In genomic region chr16:95720532-95720931, GRCm38 (mm10) we compare ENCODE assay signal across 27 mouse cellular contexts. TPM values are rescaled to one million over a fixed set of nuclear protein-coding genes. Genes with fewer than 3 reads are reported as not detected.
A peak's percentile ranks its signal among the peaks of the same experiment; 100 is the strongest.
DNase-seq lines count a peak whose midpoint lies in the region; ATAC-seq and TF ChIP-seq lines count a peak whose summit lies in the region.
"Had no signal": no experiment of that assay in that cellular context is flagged by ENCODE, and none has a peak within 500 bp of the region (broad histone marks: within the 10 kb centered on the region; RNA-seq: fewer than 3 reads in every experiment).

No protein-coding gene starts in this region.

- H3K27ac ChIP-seq in forebrain, embryonic 11.5 days (ENCODE audit: low read depth, low read length) = no peak overlapping the region
- no peak overlapping the region for H3K27ac ChIP-seq in forebrain, embryonic 10.5 days
- H3K27ac ChIP-seq in liver, postnatal 0 days (ENCODE audit: low read depth) = peak overlapping the region; percentile 35
- no peak overlapping the region for H3K27ac ChIP-seq in liver, embryonic 12.5 days
- H3K27ac ChIP-seq: gastrocnemius, adult 2 months; heart, embryonic 10.5 days; heart, embryonic 13.5 days; hindbrain, embryonic 14.5 days had no signal

- peak; percentile 19 for DNase-seq in forebrain, embryonic 11.5 days (ENCODE audit: low spot score)
- no peak for DNase-seq in forebrain, embryonic 10.5 days (ENCODE audit: extremely low spot score, low spot score)
- no peak for DNase-seq in liver, postnatal 0 days
- no peak for DNase-seq in neural tube, embryonic 10.5 days (ENCODE audit: extremely low spot score, low spot score)
- DNase-seq: adrenal gland, postnatal 10 days; B cell, adult 2 months; cerebellum, adult 11-12 months; cerebellum, adult 8-10 months; cerebellum, postnatal 10 days; cerebellum, postnatal 36 days; embryo, embryonic 11 days; forebrain, postnatal 0 days; gastrocnemius, adult 2 months; gastrocnemius, postnatal 14 days; heart, adult 18-20 months; heart, postnatal 14 days; heart, postnatal 4 days had no signal

- no peak overlapping the region for H3ac ChIP-seq in myocyte (ENCODE audit: control insufficient read depth, insufficient read length)

- no peak overlapping the region for H3K4me3 ChIP-seq in forebrain, embryonic 11.5 days (ENCODE audit: low read depth, low read length)
- H3K4me3 ChIP-seq in forebrain, embryonic 10.5 days = no peak overlapping the region
- no peak overlapping the region for H3K4me3 ChIP-seq in liver, postnatal 0 days (ENCODE audit: low read depth, low read length)
- H3K4me3 ChIP-seq in liver, embryonic 12.5 days = no peak overlapping the region
- no peak overlapping the region for H3K4me3 ChIP-seq in myocyte
- H3K4me3 ChIP-seq: erythroblast, embryonic 14.5 days; gastrocnemius, adult 2 months; heart, embryonic 10.5 days; heart, embryonic 13.5 days had no signal

- no peak overlapping the region for H3K9ac ChIP-seq in forebrain, embryonic 11.5 days (ENCODE audit: low read length)
- no peak overlapping the region for H3K9ac ChIP-seq in liver, postnatal 0 days (replicated peaks)
- H3K9ac ChIP-seq in liver, embryonic 12.5 days = no peak overlapping the region
- H3K9ac ChIP-seq: forebrain, postnatal 0 days; heart, embryonic 13.5 days; hindbrain, embryonic 14.5 days had no signal

- no peak for TF ChIP-seq CTCF in liver, postnatal 0 days (IDR thresholded peaks at IDR 0.05; ENCODE audit: low read depth)

- H3K36me3 ChIP-seq in forebrain, embryonic 11.5 days (ENCODE audit: control insufficient read depth, insufficient read depth, low read length) = peaks cover 2% of the 10 kb centered on the region; the same call in 1 of the 2 replicates
- peaks cover 63% of the 10 kb centered on the region for H3K36me3 ChIP-seq in forebrain, embryonic 10.5 days (replicated peaks)
- peaks cover 53% of the 10 kb centered on the region for H3K36me3 ChIP-seq in liver, postnatal 0 days (replicated peaks; ENCODE audit: insufficient read depth, low read length)
- H3K36me3 ChIP-seq in liver, embryonic 12.5 days = peaks cover 64% of the 10 kb centered on the region
- H3K36me3 ChIP-seq in myocyte (ENCODE audit: control insufficient read depth, insufficient read depth) = peaks cover 65% of the 10 kb centered on the region

- TF ChIP-seq EP300 in liver, postnatal 0 days (IDR thresholded peaks at IDR 0.05; ENCODE audit: low read depth) = no peak

- no peaks in the 10 kb centered on the region for H3K9me3 ChIP-seq in forebrain, embryonic 11.5 days (ENCODE audit: control insufficient read depth, low read length)
- peaks cover 12% of the 10 kb centered on the region for H3K9me3 ChIP-seq in forebrain, embryonic 10.5 days
- no peaks in the 10 kb centered on the region for H3K9me3 ChIP-seq in liver, postnatal 0 days (ENCODE audit: low read length)
- no peaks in the 10 kb centered on the region for H3K9me3 ChIP-seq in liver, embryonic 12.5 days (replicated peaks)
- H3K9me3 ChIP-seq: heart, embryonic 10.5 days had no signal

- H3K79me2 ChIP-seq in myocyte (ENCODE audit: control insufficient read depth, insufficient read depth) = no peaks in the 10 kb centered on the region

- H3K27me3 ChIP-seq in forebrain, embryonic 11.5 days (ENCODE audit: control insufficient read depth, insufficient read depth, low read length) = no peaks in the 10 kb centered on the region
- no peaks in the 10 kb centered on the region for H3K27me3 ChIP-seq in forebrain, embryonic 10.5 days (ENCODE audit: poor library complexity, severe bottlenecking)
- H3K27me3 ChIP-seq in liver, postnatal 0 days (ENCODE audit: insufficient read depth, low read length) = no peaks in the 10 kb centered on the region
- H3K27me3 ChIP-seq in liver, embryonic 12.5 days (replicated peaks) = no peaks in the 10 kb centered on the region
- no peaks in the 10 kb centered on the region for H3K27me3 ChIP-seq in myocyte (ENCODE audit: control insufficient read depth, insufficient read depth, insufficient read length)
- H3K27me3 ChIP-seq: CH12.LX; heart, embryonic 13.5 days; Patski had no signal

- no peak for ATAC-seq in forebrain, embryonic 11.5 days (replicated peaks; ENCODE audit: low FRiP score)
- ATAC-seq in liver, postnatal 0 days = peak; percentile 64
- no peak for ATAC-seq in liver, embryonic 12.5 days
- ATAC-seq: forebrain, embryonic 14.5 days; forebrain, postnatal 0 days; intestine, postnatal 0 days; Patski had no signal

- TF ChIP-seq POLR2A in myocyte (IDR thresholded peaks at IDR 0.05; ENCODE audit: insufficient read length, low read depth) = peak; percentile 39

- H3K4me2 ChIP-seq in forebrain, embryonic 11.5 days (ENCODE audit: low read depth, low read length, severe bottlenecking) = no peak overlapping the region
- H3K4me2 ChIP-seq in liver, postnatal 0 days (ENCODE audit: low read depth, low read length) = no peak overlapping the region
- H3K4me2 ChIP-seq in liver, embryonic 12.5 days = no peak overlapping the region
- no peak overlapping the region for H3K4me2 ChIP-seq in myocyte (ENCODE audit: low read depth)
- H3K4me2 ChIP-seq: heart, embryonic 13.5 days; hindbrain, embryonic 14.5 days had no signal

- H3K4me1 ChIP-seq in forebrain, embryonic 11.5 days (replicated peaks; ENCODE audit: control insufficient read depth, insufficient read depth, low read length) = no peaks in the 10 kb centered on the region
- no peaks in the 10 kb centered on the region for H3K4me1 ChIP-seq in forebrain, embryonic 10.5 days
- H3K4me1 ChIP-seq in liver, postnatal 0 days (ENCODE audit: insufficient read depth) = no peaks in the 10 kb centered on the region
- no peaks in the 10 kb centered on the region for H3K4me1 ChIP-seq in liver, embryonic 12.5 days
- H3K4me1 ChIP-seq: heart, embryonic 10.5 days; heart, embryonic 13.5 days had no signal

- WGBS in forebrain, embryonic 11.5 days = 93% methylated on average over 8 of the region's 8 CpGs
- WGBS in forebrain, embryonic 10.5 days = 95% methylated on average over 8 of the region's 8 CpGs
- 84% methylated on average over 8 of the region's 8 CpGs for WGBS in liver, postnatal 0 days (ENCODE audit: insufficient replicate concordance)
- WGBS in liver, embryonic 12.5 days (ENCODE audit: insufficient replicate concordance) = 84% methylated on average over 8 of the region's 8 CpGs

TF ChIP-seq in myocyte, 11 proteins besides CTCF, POLR2A, EP300 and RAD21:
- no peak for TF ChIP-seq MYOD1 (IDR thresholded peaks at IDR 0.05; ENCODE audit: control insufficient read depth in 1 of 3, insufficient read length in 2 of 3, low read depth in 2 of 3)
TF ChIP-seq in myocyte: peak in this region for 0.

RNA-seq across cellular contexts. Expression of gene Ets2, which starts 18.7 kb away (rescaled TPM):
- polyA plus RNA-seq in forebrain, embryonic 11.5 days (2014; fragmentation: Nextera tagmentation; extraction: Ambion mirVana) = 15.6 and 16.1 TPM in 2 replicates
- 14.2 and 16.8 TPM in 2 replicates for polyA plus RNA-seq in forebrain, embryonic 10.5 days (2016; fragmentation: Nextera tagmentation; extraction: Ambion mirVana)
- 13.2 and 13.5 TPM in 2 replicates for polyA plus RNA-seq in liver, postnatal 0 days (2015; fragmentation: Nextera tagmentation; extraction: Ambion mirVana)
- 18.6 and 19.7 TPM in 2 replicates for polyA plus RNA-seq in liver, embryonic 12.5 days (2016; fragmentation: Nextera tagmentation; extraction: Ambion mirVana)
- polyA plus RNA-seq in myocyte (2012; fragmentation: generic; extraction: Trizol) = 73.9 TPM
